Mouse (Mus musculus): ENCODE data around the gene Tmem190. TPM values are rescaled to one million over a fixed set of nuclear protein-coding genes. Genes with fewer than 3 reads are reported as not detected.
A peak's percentile ranks its signal among the peaks of the same experiment; 100 is the strongest.
"Not testable (repeated sequence)": the region's sequence is repeated elsewhere in the genome, so short reads cannot be mapped to it uniquely, and the experiment has no call there.

Gene Tmem190
- total and polyA plus RNA-seq, 3 experiments = not detected

GRCm38 (mm10) chr7:4776131-4776530, 6.6 kb upstream of the Tmem190 start:
- DNase-seq = no peak

GRCm38 (mm10) chr7:4776861-4777830, 5.6 kb upstream of the Tmem190 start:
- DNase-seq = peak; percentile 62

- no peak for DNase-seq
These were observed 4.7 kb upstream of the Tmem190 start for GRCm38 (mm10) chr7:4777851-4778637.

- DNase-seq = no peak
These were observed 2.8 kb upstream of the Tmem190 start for GRCm38 (mm10) chr7:4779921-4780320.

- DNase-seq = no peak
These were observed 607 bp upstream of the Tmem190 start for GRCm38 (mm10) chr7:4782130-4782529.

GRCm38 (mm10) chr7:4783667-4784268, 1.0 kb downstream of the Tmem190 start:
- no peak for DNase-seq

GRCm38 (mm10) chr7:4788499-4789435, 6.0 kb downstream of the Tmem190 start:
- peak; percentile 88 for DNase-seq

GRCm38 (mm10) chr7:4789436-4789935, 6.7 kb downstream of the Tmem190 start, which contains the start of gene Tmem238:
Gene Tmem238 (minus strand): TSS chr7:4789656.
- peak; percentile 82 for DNase-seq

- peak; percentile 96 for DNase-seq
These were observed 9.8 kb downstream of the Tmem190 start, which contains the start of gene Rpl28 for GRCm38 (mm10) chr7:4792278-4793212. Gene Rpl28 (plus strand): TSS chr7:4792874.

GRCm38 (mm10) chr7:4793248-4793647, 10.5 kb downstream of the Tmem190 start:
- DNase-seq = not testable (repeated sequence)

GRCm38 (mm10) chr7:4793674-4794073, 10.9 kb downstream of the Tmem190 start:
- DNase-seq = no peak

GRCm38 (mm10) chr7:4794631-4795168, 12.0 kb downstream of the Tmem190 start:
- DNase-seq = no peak

- DNase-seq = peak; percentile 31
These were observed 13.2 kb downstream of the Tmem190 start for GRCm38 (mm10) chr7:4795767-4796433.

- DNase-seq = no peak
These were observed 19.5 kb downstream of the Tmem190 start for GRCm38 (mm10) chr7:4802247-4802646.

- peak; percentile 20 for DNase-seq
These were observed 24.0 kb downstream of the Tmem190 start for GRCm38 (mm10) chr7:4806716-4807115.

- not testable (repeated sequence) for DNase-seq
These were observed 28.4 kb downstream of the Tmem190 start for GRCm38 (mm10) chr7:4811131-4811530.

- no peak for DNase-seq
These were observed 29.1 kb downstream of the Tmem190 start for GRCm38 (mm10) chr7:4811842-4812302.

GRCm38 (mm10) chr7:4812303-4813104, 29.8 kb downstream of the Tmem190 start, which contains the start of gene Ube2s:
Gene Ube2s (minus strand): TSS chr7:4812590.
- DNase-seq = peak; percentile 99
